Mouse (Mus musculus) embryonic facial prominence, embryonic 10.5 days (tissue): ENCODE data around the gene BC030870. TPM values are rescaled to one million over a fixed set of nuclear protein-coding genes. Genes with fewer than 3 reads are reported as not detected.
"Not testable (repeated sequence)": the region's sequence is repeated elsewhere in the genome, so short reads cannot be mapped to it uniquely, and the experiment has no call there.

ENCODE experiments used
- DNase-seq: peaks from one replicate; pipeline ENCODE4 v3.0.0-alpha.2; 2017; ENCODE audit warnings: low spot score
- H3K27ac ChIP-seq: fragments of 300-500 bp; sonication (generic); replicated peaks from 2 replicates; pipeline ENCODE4 v1.5.1; 2016; ENCODE audit warnings: mild to moderate bottlenecking
- H3K27me3 ChIP-seq: fragments of 300-500 bp; sonication (generic); replicated peaks from 2 replicates; pipeline ENCODE4 v1.6.1; 2016; ENCODE audit warnings: low read depth, mild to moderate bottlenecking; ENCODE audit not compliant: poor library complexity, severe bottlenecking
- H3K36me3 ChIP-seq: fragments of 300-500 bp; sonication (generic); replicated peaks from 2 replicates; pipeline ENCODE4 v1.6.1; 2016; ENCODE audit warnings: mild to moderate bottlenecking, moderate library complexity
- H3K4me1 ChIP-seq: fragments of 300-500 bp; sonication (generic); 2 replicates; pipeline ENCODE4 v1.6.1; 2016
- H3K4me3 ChIP-seq: fragments of 300-500 bp; sonication (generic); 2 replicates; pipeline ENCODE4 v1.5.1; 2016; ENCODE audit warnings: mild to moderate bottlenecking, moderate library complexity
- H3K9me3 ChIP-seq: fragments of 300-500 bp; sonication (generic); 2 replicates; pipeline ENCODE4 v1.6.1; 2016; ENCODE audit warnings: mild to moderate bottlenecking
- WGBS: fragments of 180-500 bp; shearing (Covaris S2); methylation state at CpG from one replicate; pipeline ENCODE4 v1.1.7; 2016; 5-methylcytosine and 5-hydroxymethylcytosine counted together
- polyA plus RNA-seq: library from polyadenylated mRNA; unstranded; fragments of >200 nt; fragmentation: Nextera tagmentation; extraction: Ambion mirVana; gene quantifications from 2 replicates; pipeline ENCODE4 v1.2.1, GENCODE M21; 2016

BC030870 gene
- not detected in 2 replicates for polyA plus RNA-seq

- Histone ChIP-seq H3K27ac (no peak within 1 kb of the TSS), H3K27me3 (no peaks in the 10 kb centered on the region), H3K36me3 (no peaks in the 10 kb centered on the region), H3K4me3 (no peak within 1 kb of the TSS), H3K4me1 (no peaks in the 10 kb centered on the region), H3K9me3 (no peaks in the 10 kb centered on the region)
- 84% methylated on average over 15 of the region's 15 CpGs for WGBS
- DNase-seq = no peak
Measured at GRCm38 (mm10) chr8:65129199-65129788, at the start of gene BC030870. BC030870 (minus strand) TSS chr8:65129563.

GRCm38 (mm10) chr8:65174746-65175476, 45.5 kb upstream of the BC030870 start:
- no peak overlapping the region for H3K27ac ChIP-seq
- H3K4me1 ChIP-seq = 0 out of 2 replicates have a peak, but pooled peaks cover under 1% of the 10 kb centered on the region
- H3K27me3 ChIP-seq = no peaks in the 10 kb centered on the region
- WGBS = 83% methylated on average over 3 of the region's 3 CpGs
- no peaks in the 10 kb centered on the region for H3K9me3 ChIP-seq
- H3K36me3 ChIP-seq = no peaks in the 10 kb centered on the region
- no peak for DNase-seq
- H3K4me3 ChIP-seq = no peak overlapping the region

- no peaks in the 10 kb centered on the region for H3K27me3 ChIP-seq
- H3K9me3 ChIP-seq = no peaks in the 10 kb centered on the region
- WGBS = 92% methylated on average over 3 of the region's 3 CpGs
- H3K4me1 ChIP-seq = no peaks in the 10 kb centered on the region
- H3K4me3 ChIP-seq = no peak overlapping the region
- no peak overlapping the region for H3K27ac ChIP-seq
- DNase-seq = no peak
- H3K36me3 ChIP-seq = no peaks in the 10 kb centered on the region
Measured at GRCm38 (mm10) chr8:65169184-65169583, 39.8 kb upstream of the BC030870 start.

GRCm38 (mm10) chr8:65160676-65161075, 31.3 kb upstream of the BC030870 start:
- not testable (repeated sequence) for H3K27ac ChIP-seq, H3K27me3 ChIP-seq, H3K36me3 ChIP-seq, H3K9me3 ChIP-seq, H3K4me3 ChIP-seq, H3K4me1 ChIP-seq, DNase-seq
- whole genome bisulfite sequencing = 73% methylated on average over 1 of the region's 1 CpGs

GRCm38 (mm10) chr8:65159096-65159748, 29.9 kb upstream of the BC030870 start:
- Histone ChIP-seq H3K27me3 (no peaks in the 10 kb centered on the region), H3K27ac (no peak overlapping the region), H3K4me3 (no peak overlapping the region), H3K4me1 (no peaks in the 10 kb centered on the region), H3K36me3 (no peaks in the 10 kb centered on the region), H3K9me3 (no peaks in the 10 kb centered on the region)
- WGBS = 72% methylated on average over 14 of the region's 14 CpGs
- DNase-seq = no peak

- WGBS = 93% methylated on average over 4 of the region's 4 CpGs
- Histone ChIP-seq H3K27me3 (no peaks in the 10 kb centered on the region), H3K27ac (no peak overlapping the region), H3K36me3 (no peaks in the 10 kb centered on the region), H3K4me3 (no peak overlapping the region), H3K4me1 (no peaks in the 10 kb centered on the region), H3K9me3 (no peaks in the 10 kb centered on the region)
- no peak for DNase-seq
Measured at GRCm38 (mm10) chr8:65157901-65158300, 28.5 kb upstream of the BC030870 start.

GRCm38 (mm10) chr8:65138830-65139466, 9.6 kb upstream of the BC030870 start:
- 74% methylated on average over 3 of the region's 3 CpGs for WGBS

GRCm38 (mm10) chr8:65126454-65126853, 2.9 kb downstream of the BC030870 start:
- no peaks in the 10 kb centered on the region for H3K9me3 ChIP-seq
- H3K4me3 ChIP-seq = no peak overlapping the region
- H3K36me3 ChIP-seq = no peaks in the 10 kb centered on the region
- no peaks in the 10 kb centered on the region for H3K27me3 ChIP-seq
- DNase-seq = no peak
- 82% methylated on average over 3 of the region's 3 CpGs for WGBS
- H3K27ac ChIP-seq = no peak overlapping the region
- no peaks in the 10 kb centered on the region for H3K4me1 ChIP-seq

More at GRCm38 (mm10) chr8:65138830-65139466, 9.6 kb upstream of the BC030870 start:
- no peak overlapping the region for H3K27ac ChIP-seq
- H3K9me3 ChIP-seq = no peaks in the 10 kb centered on the region
- no peaks in the 10 kb centered on the region for H3K36me3 ChIP-seq
- no peaks in the 10 kb centered on the region for H3K4me1 ChIP-seq
- no peak for DNase-seq
- H3K27me3 ChIP-seq = no peaks in the 10 kb centered on the region
- H3K4me3 ChIP-seq = no peak overlapping the region

- Histone ChIP-seq H3K27me3 (no peaks in the 10 kb centered on the region), H3K36me3 (no peaks in the 10 kb centered on the region), H3K4me1 (no peaks in the 10 kb centered on the region), H3K9me3 (no peaks in the 10 kb centered on the region), H3K4me3 (no peak overlapping the region), H3K27ac (no peak overlapping the region)
- WGBS = 67% methylated on average over 1 of the region's 1 CpGs
- no peak for DNase-seq
Measured at GRCm38 (mm10) chr8:65126014-65126413, 3.3 kb downstream of the BC030870 start.

GRCm38 (mm10) chr8:65112092-65112491, 17.3 kb downstream of the BC030870 start:
- no peaks in the 10 kb centered on the region for H3K27me3 ChIP-seq
- no peak for DNase-seq
- no peak overlapping the region for H3K27ac ChIP-seq
- no peaks in the 10 kb centered on the region for H3K36me3 ChIP-seq
- WGBS = 82% methylated on average over 6 of the region's 6 CpGs
- H3K4me3 ChIP-seq = no peak overlapping the region
- no peaks in the 10 kb centered on the region for H3K4me1 ChIP-seq
- H3K9me3 ChIP-seq = no peaks in the 10 kb centered on the region

- Histone ChIP-seq H3K27ac (no peak overlapping the region), H3K4me3 (no peak overlapping the region), H3K36me3 (no peaks in the 10 kb centered on the region), H3K4me1 (no peaks in the 10 kb centered on the region), H3K9me3 (no peaks in the 10 kb centered on the region), H3K27me3 (no peaks in the 10 kb centered on the region)
- 46% methylated on average over 5 of the region's 5 CpGs for WGBS
- DNase-seq = peak; percentile 80
Measured at GRCm38 (mm10) chr8:65110285-65110691, 19.1 kb downstream of the BC030870 start.

GRCm38 (mm10) chr8:65108936-65109335, 20.4 kb downstream of the BC030870 start:
- WGBS = 81% methylated on average over 6 of the region's 6 CpGs
- no peaks in the 10 kb centered on the region for H3K9me3 ChIP-seq

More at GRCm38 (mm10) chr8:65108936-65109335, 20.4 kb downstream of the BC030870 start:
- no peaks in the 10 kb centered on the region for H3K4me1 ChIP-seq
- no peak overlapping the region for H3K4me3 ChIP-seq
- H3K27ac ChIP-seq = no peak overlapping the region
- H3K27me3 ChIP-seq = no peaks in the 10 kb centered on the region
- no peak for DNase-seq
- no peaks in the 10 kb centered on the region for H3K36me3 ChIP-seq
